Comparison of ENCODE assay signal across 13 mouse cellular contexts in genomic region chr12:53623793-53624192, GRCm38 (mm10).
DNase-seq lines count a peak whose midpoint lies in the region; ATAC-seq lines count a peak whose summit lies in the region.
"Had no signal": no experiment of that assay in that cellular context is flagged by ENCODE, and none has a peak within 500 bp of the region (broad histone marks: within the 10 kb centered on the region; RNA-seq: fewer than 3 reads in every experiment).

No protein-coding gene starts in this region.

- H3K9me3 ChIP-seq in embryonic facial prominence, embryonic 10.5 days: no peaks in the 10 kb centered on the region
- no peaks in the 10 kb centered on the region for H3K9me3 ChIP-seq in hindbrain, embryonic 12.5 days (replicated peaks)
- no peaks in the 10 kb centered on the region for H3K9me3 ChIP-seq in midbrain, embryonic 14.5 days (ENCODE audit: control insufficient read depth, low read length)

- peak; percentile 12 for DNase-seq in brain, adult 2 months (ENCODE audit: low read depth, low spot score)
- DNase-seq in embryonic facial prominence, embryonic 10.5 days (ENCODE audit: low spot score): peak; percentile 21
- peak; percentile 28 for DNase-seq in midbrain, embryonic 14.5 days
- DNase-seq in thymus, postnatal 25 days: no peak
- no peak for DNase-seq in thymus, postnatal 10 days (ENCODE audit: low spot score in 2 of 2)
- no peak for DNase-seq in lung, postnatal 25 days (ENCODE audit: low spot score)
- DNase-seq: cerebellum, postnatal 14 days; kidney, adult 2 months; thymus, adult 2 months had no signal

- no peak overlapping the region for H3K9ac ChIP-seq in hindbrain, embryonic 12.5 days
- no peak overlapping the region for H3K9ac ChIP-seq in midbrain, embryonic 14.5 days (replicated peaks; ENCODE audit: low read length)

- H3K27ac ChIP-seq in embryonic facial prominence, embryonic 10.5 days (replicated peaks): peak overlapping the region; percentile 44; the same call in 1 of the 2 replicates
- H3K27ac ChIP-seq in hindbrain, embryonic 12.5 days: 0 out of 2 replicates have a peak overlapping the region, but pooled peaks have one; percentile 48
- H3K27ac ChIP-seq in midbrain, embryonic 14.5 days (replicated peaks; ENCODE audit: low read depth, low read length): no peak overlapping the region

- ATAC-seq in hindbrain, embryonic 12.5 days (ENCODE audit: low FRiP score): no peak; the same call in 1 of the 2 replicates
- no peak for ATAC-seq in midbrain, embryonic 14.5 days (ENCODE audit: low FRiP score, low TSS enrichment)
- ATAC-seq in inflammation-experienced regulatory T-cells, adult 6 months: no peak
- ATAC-seq: CD4-positive, CD25-positive, alpha-beta regulatory T cell, adult 4 months had no signal

- H3K27me3 ChIP-seq in embryonic facial prominence, embryonic 10.5 days (replicated peaks; ENCODE audit: low read depth, poor library complexity, severe bottlenecking): no peaks in the 10 kb centered on the region
- no peaks in the 10 kb centered on the region for H3K27me3 ChIP-seq in hindbrain, embryonic 12.5 days
- H3K27me3 ChIP-seq in midbrain, embryonic 14.5 days (ENCODE audit: control insufficient read depth, insufficient read depth, low read length): no peaks in the 10 kb centered on the region

- H3K4me2 ChIP-seq in hindbrain, embryonic 12.5 days (replicated peaks): no peak overlapping the region
- H3K4me2 ChIP-seq in midbrain, embryonic 14.5 days (ENCODE audit: low read length): no peak overlapping the region

- H3K4me1 ChIP-seq in embryonic facial prominence, embryonic 10.5 days: peaks cover 28% of the 10 kb centered on the region
- H3K4me1 ChIP-seq in hindbrain, embryonic 12.5 days: peaks cover 25% of the 10 kb centered on the region
- peaks cover 22% of the 10 kb centered on the region for H3K4me1 ChIP-seq in midbrain, embryonic 14.5 days (ENCODE audit: control insufficient read depth, insufficient read depth, low read length)

- H3K4me3 ChIP-seq in embryonic facial prominence, embryonic 10.5 days: no peak overlapping the region
- no peak overlapping the region for H3K4me3 ChIP-seq in hindbrain, embryonic 12.5 days
- H3K4me3 ChIP-seq in midbrain, embryonic 14.5 days (replicated peaks; ENCODE audit: low read depth, low read length): no peak overlapping the region
- H3K4me3 ChIP-seq: erythroblast, embryonic 14.5 days had no signal

- WGBS in embryonic facial prominence, embryonic 10.5 days: 63% methylated on average over 9 of the region's 9 CpGs
- WGBS in hindbrain, embryonic 12.5 days: 35% methylated on average over 9 of the region's 9 CpGs
- WGBS in midbrain, embryonic 14.5 days: 31% methylated on average over 9 of the region's 9 CpGs

- H3K36me3 ChIP-seq in embryonic facial prominence, embryonic 10.5 days (replicated peaks): no peaks in the 10 kb centered on the region
- no peaks in the 10 kb centered on the region for H3K36me3 ChIP-seq in hindbrain, embryonic 12.5 days
- H3K36me3 ChIP-seq in midbrain, embryonic 14.5 days (ENCODE audit: control insufficient read depth, insufficient read depth, low read length): no peaks in the 10 kb centered on the region

Comparison
In these comparisons a context has a peak if more than half of its experiments do, and no peak if none do; other contexts are left out.
1. DNase-seq: peak in brain, adult 2 months (single experiment), embryonic facial prominence, embryonic 10.5 days (single experiment) and midbrain, embryonic 14.5 days (single experiment); none in thymus, postnatal 25 days (single experiment), thymus, postnatal 10 days (0 of 2) and lung, postnatal 25 days (single experiment).